Comparison of ENCODE assay signal across 20 mouse cellular contexts in genomic region chr7:128504091-128504490, GRCm38 (mm10). TPM values are rescaled to one million over a fixed set of nuclear protein-coding genes. Genes with fewer than 3 reads are reported as not detected.
DNase-seq lines count a peak whose midpoint lies in the region; TF ChIP-seq lines count a peak whose summit lies in the region.
"Had no signal": no experiment of that assay in that cellular context is flagged by ENCODE, and none has a peak within 500 bp of the region (broad histone marks: within the 10 kb centered on the region; RNA-seq: fewer than 3 reads in every experiment).

No protein-coding gene starts in this region.

- no peak overlapping the region for H3K4me3 ChIP-seq in kidney, adult 2 months (ENCODE audit: insufficient read depth, low read depth, low read length)
- H3K4me3 ChIP-seq: forebrain, embryonic 12.5 days; heart, embryonic 12.5 days; kidney, embryonic 15.5 days; lung, embryonic 15.5 days; midbrain, embryonic 10.5 days; stomach, embryonic 15.5 days had no signal

- no peaks in the 10 kb centered on the region for H3K27me3 ChIP-seq in kidney, adult 2 months (replicated peaks; ENCODE audit: control insufficient read depth, insufficient read depth, low read length)
- H3K27me3 ChIP-seq: forebrain, embryonic 12.5 days; heart, embryonic 12.5 days; kidney, embryonic 15.5 days; lung, embryonic 15.5 days; stomach, embryonic 15.5 days had no signal

- TF ChIP-seq POLR2A in kidney, adult 2 months (IDR thresholded peaks at IDR 0.05; ENCODE audit: low read depth, low read length): no peak

- H3K27ac ChIP-seq in kidney, adult 2 months (ENCODE audit: insufficient read depth, low read depth, low read length): no peak overlapping the region
- H3K27ac ChIP-seq: forebrain, embryonic 12.5 days; hindbrain, embryonic 14.5 days; kidney, embryonic 15.5 days; liver, embryonic 14.5 days; lung, embryonic 15.5 days; midbrain, embryonic 10.5 days; stomach, embryonic 15.5 days had no signal

- no peaks in the 10 kb centered on the region for H3K4me1 ChIP-seq in kidney, adult 2 months (ENCODE audit: control insufficient read depth, insufficient read depth, low read length)
- H3K4me1 ChIP-seq: forebrain, embryonic 12.5 days; kidney, embryonic 15.5 days; lung, embryonic 15.5 days; stomach, embryonic 15.5 days had no signal

- intact Hi-C loops in left cerebral cortex, postnatal 14 days (cut with DNase I): no loop called here

- H3K36me3 ChIP-seq in kidney, adult 2 months (ENCODE audit: control insufficient read depth, insufficient read depth, low read length): no peaks in the 10 kb centered on the region
- H3K36me3 ChIP-seq: forebrain, embryonic 12.5 days; heart, embryonic 12.5 days; kidney, embryonic 15.5 days; lung, embryonic 15.5 days; midbrain, embryonic 10.5 days; stomach, embryonic 15.5 days had no signal

- DNase-seq in layer of hippocampus, adult 11-12 months (ENCODE audit: low spot score): peak; percentile 34
- no peak for DNase-seq in layer of hippocampus, adult 9-10 months (ENCODE audit: low spot score)
- DNase-seq in right cerebral cortex, adult 18-20 months: peak; percentile 75
- DNase-seq in right cerebral cortex, postnatal 4 days: no peak
- DNase-seq in left cerebral cortex, postnatal 14 days (ENCODE audit: low spot score in 2 of 2): peak; percentile 40 to 58
- DNase-seq in telencephalon, adult 2 months (ENCODE audit: low read depth, low spot score): peak; percentile 55
- DNase-seq in kidney, adult 2 months: no peak
- no peak for DNase-seq in retina, embryonic 14.5 days (ENCODE audit: low spot score)
- DNase-seq: cerebellum, adult 8-10 months; heart, postnatal 14 days; lung, postnatal 4 days; retina, postnatal 1 day had no signal

- no peak for TF ChIP-seq CTCF in kidney, adult 2 months (conservative IDR thresholded peaks at IDR 0.05; ENCODE audit: insufficient read depth, insufficient read length, low read depth, low read length)

- 92% methylated on average over 6 of the region's 6 CpGs for WGBS in kidney, adult 2 months

RNA-seq across cellular contexts. Expression of gene Bag3, which starts 19.3 kb away (rescaled TPM):
- total RNA-seq in left cerebral cortex, postnatal 14 days (2021): 1 to 10 TPM; 5.3 to 6.4 TPM
- polyA plus RNA-seq in kidney, adult 2 months (2012; rRNA removed): 27.6 and 28.3 TPM in 2 replicates

RNA-seq across cellular contexts. Expression of gene Tial1, which starts 42.6 kb away (rescaled TPM):
- 10 to 100 TPM; 91.7 to 98.2 TPM for total RNA-seq in left cerebral cortex, postnatal 14 days (2021)
- 21.9 and 22.2 TPM in 2 replicates for polyA plus RNA-seq in kidney, adult 2 months (2012; rRNA removed)

Comparison
In these comparisons a context has a peak if more than half of its experiments do, and no peak if none do; other contexts are left out.
1. DNase-seq: peak in layer of hippocampus, adult 11-12 months (single experiment), right cerebral cortex, adult 18-20 months (single experiment), left cerebral cortex, postnatal 14 days (2 of 2) and telencephalon, adult 2 months (single experiment); none in layer of hippocampus, adult 9-10 months (single experiment), right cerebral cortex, postnatal 4 days (single experiment), kidney, adult 2 months (single experiment) and retina, embryonic 14.5 days (single experiment).